Mouse (Mus musculus): ENCODE measurements around the gene Hrg.
"Not testable (repeated sequence)": the region's sequence is repeated elsewhere in the genome, so short reads cannot be mapped to it uniquely, and the experiment has no call there.

The Hrg gene

GRCm38 (mm10) chr16:22956085-22956439 is 5.2 kb downstream of the Hrg start:
- in situ Hi-C loops (cut with MboI, MseI): loop anchor here (10.0 kb wide), 1 partner anchor 1619 kb away; no protein-coding TSS in a partner anchor

- in situ Hi-C loops (cut with MboI, MseI): no loop called here
Observed at GRCm38 (mm10) chr16:22961073-22961472, 10.2 kb downstream of the Hrg start.

GRCm38 (mm10) chr16:22962256-22962655 is 11.4 kb downstream of the Hrg start:
- in situ Hi-C loops (cut with MboI, MseI): no loop called here

GRCm38 (mm10) chr16:22963293-22963692 is 12.4 kb downstream of the Hrg start:
- in situ Hi-C loops (cut with MboI, MseI): no loop called here

GRCm38 (mm10) chr16:22967383-22968030 is 16.6 kb downstream of the Hrg start:
- in situ Hi-C loops (cut with MboI, MseI): no loop called here

GRCm38 (mm10) chr16:22996951-22997350 is 46.1 kb downstream of the Hrg start:
- in situ Hi-C loops (cut with MboI, MseI): not testable (repeated sequence)
